Mouse (Mus musculus) spleen, adult 12 weeks (tissue): ENCODE measurements around the gene Pik3cd.

Experiments
- DNase-seq: peaks from one replicate; pipeline ENCODE4 v3.0.0; 2022; ENCODE audit warnings: low spot score

Pik3cd gene

GRCm38 (mm10) chr4:149724916-149725470 is 22.6 kb upstream of the Pik3cd start:
- DNase-seq, result no peak

GRCm38 (mm10) chr4:149723855-149724731 is 21.7 kb upstream of the Pik3cd start:
- no peak for DNase-seq

GRCm38 (mm10) chr4:149723021-149723390 is 20.6 kb upstream of the Pik3cd start:
- DNase-seq, result no peak

GRCm38 (mm10) chr4:149722104-149723020 is 20.0 kb upstream of the Pik3cd start:
- DNase-seq, result no peak

GRCm38 (mm10) chr4:149721163-149721562 is 18.8 kb upstream of the Pik3cd start:
- DNase-seq, result no peak

GRCm38 (mm10) chr4:149719686-149720085 is 17.3 kb upstream of the Pik3cd start:
- no peak for DNase-seq

GRCm38 (mm10) chr4:149714542-149714941 is 12.2 kb upstream of the Pik3cd start:
- DNase-seq, result no peak

GRCm38 (mm10) chr4:149711955-149712354 is 9.6 kb upstream of the Pik3cd start:
- DNase-seq, result no peak

GRCm38 (mm10) chr4:149711485-149711884 is 9.1 kb upstream of the Pik3cd start:
- DNase-seq, result no peak

GRCm38 (mm10) chr4:149710510-149710909 is 8.1 kb upstream of the Pik3cd start:
- DNase-seq, result peak; percentile 40

GRCm38 (mm10) chr4:149705941-149706340 is 3.6 kb upstream of the Pik3cd start:
- DNase-seq, result no peak

- DNase-seq, result no peak
Observed at GRCm38 (mm10) chr4:149705298-149705697, 2.9 kb upstream of the Pik3cd start.

GRCm38 (mm10) chr4:149701426-149702209 is 753 bp downstream of the Pik3cd start:
- DNase-seq, result no peak

- no peak for DNase-seq
Observed at GRCm38 (mm10) chr4:149699953-149700352, 2.4 kb downstream of the Pik3cd start.

- DNase-seq, result peak; percentile 44
Observed at GRCm38 (mm10) chr4:149698197-149698821, 4.1 kb downstream of the Pik3cd start.

- DNase-seq, result no peak
Observed at GRCm38 (mm10) chr4:149697506-149698196, 4.7 kb downstream of the Pik3cd start.

- DNase-seq, result peak; percentile 13
Observed at GRCm38 (mm10) chr4:149696189-149696971, 6.0 kb downstream of the Pik3cd start.

GRCm38 (mm10) chr4:149691368-149691767 is 11.0 kb downstream of the Pik3cd start:
- no peak for DNase-seq

- DNase-seq, result no peak
Observed at GRCm38 (mm10) chr4:149690828-149691280, 11.5 kb downstream of the Pik3cd start.
